Mouse (Mus musculus): Measurements from ENCODE around the gene Cd3e. TPM values are rescaled to one million over a fixed set of nuclear protein-coding genes. Genes with fewer than 3 reads are reported as not detected.
"Not testable (repeated sequence)": the region's sequence is repeated elsewhere in the genome, so short reads cannot be mapped to it uniquely, and the experiment has no call there.

Cd3e gene
- polyA plus RNA-seq, 1 experiment from 2014 or later, result not detected

DNA sequence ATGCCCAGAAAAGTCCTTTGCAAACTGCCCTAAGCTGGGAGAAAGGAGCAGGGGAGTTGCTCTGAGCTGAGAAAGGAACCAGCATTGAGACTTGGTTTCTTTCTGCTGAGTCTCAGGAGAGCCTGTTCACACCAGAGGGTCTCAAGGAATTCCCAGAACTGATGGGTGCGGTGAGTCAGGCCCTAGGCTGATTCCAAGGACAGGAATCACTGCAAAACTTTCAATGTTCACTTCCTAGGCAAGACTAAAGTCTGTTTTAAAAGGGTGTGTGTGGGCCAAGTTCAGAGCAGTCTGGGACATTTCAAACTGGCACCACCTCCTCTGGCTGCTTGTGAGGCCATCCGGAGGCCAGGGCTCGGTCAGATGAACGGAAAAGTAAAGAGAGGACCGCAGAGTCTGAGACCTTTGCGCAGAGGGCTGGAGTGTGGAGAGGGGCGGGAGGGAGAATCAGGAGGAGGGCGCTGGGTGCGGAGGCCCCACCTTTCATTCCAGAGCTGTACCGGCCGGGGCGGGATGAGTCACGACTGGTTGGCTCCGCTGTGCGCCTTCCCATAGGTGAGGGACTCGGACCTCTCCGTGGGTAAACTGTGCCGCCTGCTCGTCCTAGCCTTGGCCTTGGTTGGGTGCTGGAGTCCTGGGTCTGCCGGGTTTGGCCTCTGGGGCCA, 32.8 kb upstream of the Cd3e start:
- Histone ChIP-seq H3K4me3 (ENCODE audit: low read depth, low read length) (peak overlapping the region; percentile 21), H3K27ac (ENCODE audit: low read depth, low read length) (no peak overlapping the region), H3K4me1 (ENCODE audit: control insufficient read depth, insufficient read depth, low read length) (peaks cover 10% of the 10 kb centered on the region), H3K9ac (ENCODE audit: low read depth, low read length) (no peak overlapping the region), H3K4me2 (peak overlapping the region; percentile 60), H3K36me3 (ENCODE audit: control insufficient read depth, insufficient read depth, low read length) (no peaks in the 10 kb centered on the region), H3K9me3 (replicated peaks; ENCODE audit: control insufficient read depth, low read length) (no peaks in the 10 kb centered on the region), H3K27me3 (ENCODE audit: control insufficient read depth, insufficient read depth, low read length) (peaks cover 57% of the 10 kb centered on the region)
- ATAC-seq (replicated peaks; ENCODE audit: insufficient number of reproducible peaks, low FRiP score, low TSS enrichment), result no peak
- 2% methylated on average over 20 of the region's 20 CpGs for WGBS (ENCODE audit: insufficient replicate concordance)

DNA sequence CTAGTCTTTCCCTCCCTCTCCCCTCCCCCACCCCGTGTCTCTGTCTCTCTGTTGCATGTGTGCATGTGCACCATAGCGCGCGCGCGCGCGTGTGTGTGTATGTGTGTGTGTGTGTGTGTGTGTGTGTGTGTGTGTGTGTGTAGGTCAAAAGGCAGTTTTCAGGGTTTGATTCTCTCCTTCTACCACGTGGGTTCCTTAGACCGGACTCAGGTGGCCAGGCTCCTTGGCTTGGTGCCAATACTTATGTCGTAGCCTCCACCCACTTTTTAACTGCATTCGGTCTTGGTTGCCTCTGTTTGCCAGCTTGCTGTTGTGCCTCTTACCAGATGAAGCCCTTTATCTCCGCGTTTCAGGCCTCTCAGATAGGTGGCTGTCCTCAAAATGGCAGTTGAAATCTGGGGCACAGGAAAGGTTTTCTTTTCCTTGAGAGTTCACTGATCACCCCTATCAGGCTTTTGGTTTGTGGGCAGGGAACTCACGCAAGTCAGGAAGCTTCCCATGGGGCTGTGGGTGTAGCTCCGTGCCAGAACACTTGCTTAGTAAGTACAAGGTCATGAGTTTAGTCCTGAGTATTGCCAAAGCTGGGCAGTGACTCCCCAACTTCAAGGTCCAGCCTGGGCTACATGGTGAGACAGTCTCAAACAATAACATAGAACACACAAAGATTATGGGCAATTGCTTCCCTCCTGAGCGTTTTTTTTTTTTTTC, 31.9 kb upstream of the Cd3e start:
- H3K27me3 ChIP-seq (ENCODE audit: control insufficient read depth, insufficient read depth, low read length), result peaks cover 57% of the 10 kb centered on the region

DNA sequence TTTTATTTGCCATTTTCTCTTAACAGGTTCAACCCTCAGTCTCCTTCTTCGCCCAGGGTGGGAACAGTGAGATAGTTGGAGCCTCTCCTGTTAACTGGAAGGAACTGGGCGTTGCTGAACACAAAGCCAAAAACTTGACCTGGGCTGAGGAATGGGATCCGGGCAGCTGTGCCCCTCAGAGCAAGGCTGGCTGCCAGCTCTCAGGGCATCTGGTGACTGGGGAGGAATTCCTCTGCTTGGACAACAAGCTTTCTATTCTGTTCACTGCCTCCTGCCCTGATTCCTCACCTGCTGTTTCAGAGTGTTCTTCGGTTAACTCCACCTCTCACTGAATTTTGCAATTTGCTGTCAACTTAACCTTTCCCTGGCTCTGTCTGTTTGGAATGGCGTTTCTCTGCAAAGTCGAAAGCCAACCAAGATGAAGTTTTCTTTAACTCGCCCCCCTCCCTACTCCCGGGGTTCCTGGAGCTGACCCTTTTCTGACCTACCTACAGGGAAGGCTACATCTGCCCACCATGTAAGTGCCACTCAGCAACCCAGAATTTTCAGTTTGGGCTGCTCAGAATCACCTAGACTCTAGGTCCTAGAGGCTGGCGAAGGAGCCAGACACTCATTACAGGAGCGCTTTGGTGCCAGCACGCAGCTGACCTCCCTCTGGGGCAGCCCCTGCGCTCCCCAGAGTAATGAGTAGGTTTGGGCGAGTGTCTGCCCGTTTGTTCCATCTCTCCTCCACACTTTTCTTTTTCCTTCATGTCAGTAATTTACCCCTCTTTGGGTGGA, 30.8 kb upstream of the Cd3e start:
- H3K4me3 ChIP-seq (ENCODE audit: low read depth, low read length), result no peak overlapping the region
- H3K27me3 ChIP-seq (ENCODE audit: control insufficient read depth, insufficient read depth, low read length), result peaks cover 57% of the 10 kb centered on the region
- no peaks in the 10 kb centered on the region for H3K36me3 ChIP-seq (ENCODE audit: control insufficient read depth, insufficient read depth, low read length)
- 15% methylated on average over 14 of the region's 14 CpGs for WGBS (ENCODE audit: insufficient replicate concordance)
- peaks cover 10% of the 10 kb centered on the region for H3K4me1 ChIP-seq (ENCODE audit: control insufficient read depth, insufficient read depth, low read length)
- H3K9me3 ChIP-seq (replicated peaks; ENCODE audit: control insufficient read depth, low read length), result no peaks in the 10 kb centered on the region
- H3K27ac ChIP-seq (ENCODE audit: low read depth, low read length), result no peak overlapping the region
- no peak overlapping the region; the same call in none of the 2 replicates for H3K4me2 ChIP-seq
- ATAC-seq (replicated peaks; ENCODE audit: insufficient number of reproducible peaks, low FRiP score, low TSS enrichment), result no peak
- H3K9ac ChIP-seq (ENCODE audit: low read depth, low read length), result no peak overlapping the region

More for the DNA sequence above, 31.9 kb upstream of the Cd3e start:
- Histone ChIP-seq H3K4me1 (ENCODE audit: control insufficient read depth, insufficient read depth, low read length) (peaks cover 10% of the 10 kb centered on the region), H3K9me3 (replicated peaks; ENCODE audit: control insufficient read depth, low read length) (no peaks in the 10 kb centered on the region), H3K4me3 (ENCODE audit: low read depth, low read length) (no peak overlapping the region), H3K9ac (ENCODE audit: low read depth, low read length) (no peak overlapping the region), H3K36me3 (ENCODE audit: control insufficient read depth, insufficient read depth, low read length) (no peaks in the 10 kb centered on the region), H3K4me2 (no peak overlapping the region; the same call in 1 of the 2 replicates), H3K27ac (ENCODE audit: low read depth, low read length) (no peak overlapping the region)
- ATAC-seq (replicated peaks; ENCODE audit: insufficient number of reproducible peaks, low FRiP score, low TSS enrichment), result no peak
- WGBS (ENCODE audit: insufficient replicate concordance), result 35% methylated on average over 17 of the region's 17 CpGs

GRCm38 (mm10) chr9:45039499-45039898, 30.1 kb upstream of the Cd3e start, which contains the start of gene Mpzl2:
TSS of gene Mpzl2 (plus strand) at chr9:45039799.
- Histone ChIP-seq H3K9me3 (replicated peaks; ENCODE audit: control insufficient read depth, low read length) (no peaks in the 10 kb centered on the region), H3K27me3 (ENCODE audit: control insufficient read depth, insufficient read depth, low read length) (peaks cover 52% of the 10 kb centered on the region), H3K4me1 (ENCODE audit: control insufficient read depth, insufficient read depth, low read length) (peaks cover 10% of the 10 kb centered on the region), H3K4me3 (ENCODE audit: low read depth, low read length) (no peak within 1 kb of the TSS), H3K27ac (ENCODE audit: low read depth, low read length) (no peak within 1 kb of the TSS), H3K9ac (ENCODE audit: low read depth, low read length) (no peak within 1 kb of the TSS), H3K4me2 (no peak within 1 kb of the TSS; the same call in none of the 2 replicates), H3K36me3 (ENCODE audit: control insufficient read depth, insufficient read depth, low read length) (no peaks in the 10 kb centered on the region)
- 52% methylated on average over 5 of the region's 5 CpGs for WGBS (ENCODE audit: insufficient replicate concordance)
- no peak for ATAC-seq (replicated peaks; ENCODE audit: insufficient number of reproducible peaks, low FRiP score, low TSS enrichment)

- H3K36me3 ChIP-seq (ENCODE audit: control insufficient read depth, insufficient read depth, low read length); H3K4me1 ChIP-seq (ENCODE audit: control insufficient read depth, insufficient read depth, low read length); H3K4me3 ChIP-seq (ENCODE audit: low read depth, low read length); H3K9me3 ChIP-seq (replicated peaks; ENCODE audit: control insufficient read depth, low read length); H3K27ac ChIP-seq (ENCODE audit: low read depth, low read length); ATAC-seq (replicated peaks; ENCODE audit: insufficient number of reproducible peaks, low FRiP score, low TSS enrichment); H3K4me2 ChIP-seq; H3K9ac ChIP-seq (ENCODE audit: low read depth, low read length): not testable (repeated sequence)
- WGBS (ENCODE audit: insufficient replicate concordance), result 54% methylated on average over 1 of the region's 1 CpGs
- peaks cover 38% of the 10 kb centered on the region for H3K27me3 ChIP-seq (ENCODE audit: control insufficient read depth, insufficient read depth, low read length)
Observed at GRCm38 (mm10) chr9:45037803-45038202, 28.4 kb upstream of the Cd3e start.

DNA sequence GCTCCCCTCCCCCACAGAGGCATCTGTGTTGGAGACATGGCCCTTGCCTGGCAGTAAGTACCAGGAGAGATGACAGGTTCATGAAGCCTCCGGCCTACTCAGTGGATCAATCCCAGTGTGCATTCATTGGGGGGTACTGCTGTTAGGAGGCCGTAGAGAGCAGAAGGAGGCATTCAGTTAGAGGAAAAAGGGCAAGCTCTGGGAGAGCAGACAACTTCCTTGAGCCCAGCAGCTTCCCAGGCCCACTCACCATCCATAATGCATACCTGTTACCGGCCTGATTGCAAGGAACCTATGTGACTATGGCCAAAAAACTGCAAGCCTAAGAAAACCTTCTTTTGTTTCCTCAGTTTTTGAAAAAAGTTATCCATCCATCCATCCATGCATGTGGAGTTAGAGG, 25.1 kb upstream of the Cd3e start:
- Histone ChIP-seq H3K4me3 (ENCODE audit: low read depth, low read length) (no peak overlapping the region), H3K9me3 (replicated peaks; ENCODE audit: control insufficient read depth, low read length) (no peaks in the 10 kb centered on the region), H3K27me3 (ENCODE audit: control insufficient read depth, insufficient read depth, low read length) (peaks cover 14% of the 10 kb centered on the region), H3K27ac (ENCODE audit: low read depth, low read length) (no peak overlapping the region), H3K36me3 (ENCODE audit: control insufficient read depth, insufficient read depth, low read length) (no peaks in the 10 kb centered on the region), H3K4me2 (no peak overlapping the region), H3K9ac (ENCODE audit: low read depth, low read length) (no peak overlapping the region), H3K4me1 (ENCODE audit: control insufficient read depth, insufficient read depth, low read length) (no peaks in the 10 kb centered on the region)
- ATAC-seq (replicated peaks; ENCODE audit: insufficient number of reproducible peaks, low FRiP score, low TSS enrichment), result no peak
- 70% methylated on average over 3 of the region's 3 CpGs for WGBS (ENCODE audit: insufficient replicate concordance)

DNA sequence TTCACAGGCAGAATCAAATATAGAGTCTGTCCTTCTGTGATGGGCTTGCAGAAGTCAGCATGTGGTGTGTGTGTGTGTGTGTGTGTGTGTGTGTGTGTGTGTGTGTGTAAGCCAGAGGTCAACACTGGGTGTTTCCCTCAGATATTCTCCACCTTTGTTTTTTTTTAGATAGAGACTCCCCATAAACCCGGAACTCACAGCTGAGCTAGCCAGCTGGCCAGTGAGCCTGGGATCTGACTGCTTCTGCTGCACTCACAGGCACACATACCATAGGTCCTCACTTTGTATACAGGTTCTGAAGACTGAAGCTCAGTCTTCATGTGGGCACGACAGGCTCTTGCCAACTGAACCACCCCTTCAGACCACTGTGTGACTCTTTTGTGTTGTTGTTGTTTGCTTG, 22.8 kb upstream of the Cd3e start:
- 55% methylated on average over 2 of the region's 2 CpGs for WGBS (ENCODE audit: insufficient replicate concordance)
- no peak overlapping the region for H3K4me3 ChIP-seq (ENCODE audit: low read depth, low read length)
- H3K4me1 ChIP-seq (ENCODE audit: control insufficient read depth, insufficient read depth, low read length), result no peaks in the 10 kb centered on the region
- peaks cover 19% of the 10 kb centered on the region for H3K27me3 ChIP-seq (ENCODE audit: control insufficient read depth, insufficient read depth, low read length)
- no peak overlapping the region for H3K9ac ChIP-seq (ENCODE audit: low read depth, low read length)
- H3K36me3 ChIP-seq (ENCODE audit: control insufficient read depth, insufficient read depth, low read length), result no peaks in the 10 kb centered on the region
- no peak for ATAC-seq (replicated peaks; ENCODE audit: insufficient number of reproducible peaks, low FRiP score, low TSS enrichment)
- no peak overlapping the region for H3K4me2 ChIP-seq
- no peak overlapping the region for H3K27ac ChIP-seq (ENCODE audit: low read depth, low read length)
- no peaks in the 10 kb centered on the region for H3K9me3 ChIP-seq (replicated peaks; ENCODE audit: control insufficient read depth, low read length)

DNA sequence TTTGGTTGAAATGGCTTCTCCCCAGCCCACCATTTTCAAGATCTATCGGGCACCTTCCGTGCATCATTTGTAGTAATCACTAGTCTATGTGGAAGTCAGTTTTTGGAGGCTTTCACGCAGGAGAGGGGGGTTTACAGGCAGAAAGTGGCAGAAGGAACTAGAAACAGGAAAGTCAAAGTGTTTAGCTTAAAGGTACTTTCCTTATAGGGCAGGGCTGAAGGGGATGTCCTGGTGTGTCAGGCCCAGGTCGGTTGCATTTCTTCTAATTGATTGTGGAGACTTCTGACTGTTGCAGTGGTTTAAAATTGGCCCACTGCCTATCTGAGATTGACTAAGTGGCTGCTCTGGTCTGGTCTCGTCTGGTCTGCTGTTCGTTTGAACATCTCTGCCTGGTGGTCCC, 20.9 kb upstream of the Cd3e start:
- H3K4me3 ChIP-seq (ENCODE audit: low read depth, low read length), result no peak overlapping the region
- no peak for ATAC-seq (replicated peaks; ENCODE audit: insufficient number of reproducible peaks, low FRiP score, low TSS enrichment)
- 50% methylated on average over 6 of the region's 6 CpGs for WGBS (ENCODE audit: insufficient replicate concordance)
- no peak overlapping the region for H3K9ac ChIP-seq (ENCODE audit: low read depth, low read length)
- no peaks in the 10 kb centered on the region for H3K9me3 ChIP-seq (replicated peaks; ENCODE audit: control insufficient read depth, low read length)
- no peak overlapping the region for H3K4me2 ChIP-seq
- no peak overlapping the region for H3K27ac ChIP-seq (ENCODE audit: low read depth, low read length)
- H3K4me1 ChIP-seq (ENCODE audit: control insufficient read depth, insufficient read depth, low read length), result no peaks in the 10 kb centered on the region
- peaks cover 25% of the 10 kb centered on the region for H3K27me3 ChIP-seq (ENCODE audit: control insufficient read depth, insufficient read depth, low read length)
- H3K36me3 ChIP-seq (ENCODE audit: control insufficient read depth, insufficient read depth, low read length), result no peaks in the 10 kb centered on the region

Measured in heart, embryonic 11.5 days (tissue).